Mouse (Mus musculus): Measurements from ENCODE around the gene Rps11. TPM values are rescaled to one million over a fixed set of nuclear protein-coding genes. Genes with fewer than 3 reads are reported as not detected.

Gene Rps11
- polyA plus RNA-seq (2015; fragmentation: Nextera tagmentation; extraction: Ambion mirVana): 1,079 and 1,156 TPM in 2 replicates

GRCm38 (mm10) chr7:45124224-45125143 is at the start of gene Rps11:
TSS of gene Rps11 (minus strand) at chr7:45124439.

GRCm38 (mm10) chr7:45163735-45164490 is 39.7 kb upstream of the Rps11 start, which contains the start of gene Slc17a7:
TSS of gene Slc17a7 (plus strand) at chr7:45163949.

GRCm38 (mm10) chr7:45154096-45154992 is 30.1 kb upstream of the Rps11 start, which contains the start of the genes Pih1d1 and Aldh16a1:
TSS of gene Pih1d1 (plus strand) at chr7:45154303.
TSS of gene Aldh16a1 (minus strand) at chr7:45154584.

GRCm38 (mm10) chr7:45135993-45136567 is 11.8 kb upstream of the Rps11 start, which contains the start of the genes Gm45713 and Flt3l:
TSS of gene Gm45713 (minus strand) at chr7:45136231.
TSS of gene Flt3l (minus strand) at chr7:45136432.

GRCm38 (mm10) chr7:45128624-45129246 is 4.5 kb upstream of the Rps11 start, which contains the start of gene Rpl13a:
TSS of gene Rpl13a (minus strand) at chr7:45128761.

GRCm38 (mm10) chr7:45103652-45104180 is 20.5 kb downstream of the Rps11 start, which contains the start of gene Fcgrt:
TSS of gene Fcgrt (minus strand) at chr7:45103851.

GRCm38 (mm10) chr7:45092048-45092447 is 32.2 kb downstream of the Rps11 start, which contains the start of gene Rcn3:
TSS of gene Rcn3 (minus strand) at chr7:45092221.

MicroRNA genes within 50 kb of the gene (microRNA counts, 519-probe panel; counts per million panel counts)
- 3,260 counts per million, percentile 53 among the panel's probes with 10 or more counts for microRNA mmu-miR-150

Small RNAs within 50 kb of the gene (microRNA-seq; reads per million reads assigned to microRNA genes)
- gene Mir150 (67.4 reads per million, percentile 43 among the genes with 10 or more reads in this experiment), gene Mir5121 (20.4 reads per million, percentile 28 among the genes with 10 or more reads in this experiment), gene Mir7055 (not detected)

Other genes with a start within 250 kb of the Rps11 start
- gene Med25, start 231.7 kb downstream of the Rps11 start, polyA plus RNA-seq (2015; fragmentation: Nextera tagmentation; extraction: Ambion mirVana): 56.3 and 58.9 TPM in 2 replicates
- gene Fuz, start 228.4 kb downstream of the Rps11 start, polyA plus RNA-seq (2015; fragmentation: Nextera tagmentation; extraction: Ambion mirVana): 27.5 and 29.3 TPM in 2 replicates
- gene Ap2a1, start 194.9 kb downstream of the Rps11 start, polyA plus RNA-seq (2015; fragmentation: Nextera tagmentation; extraction: Ambion mirVana): 32.3 and 40.8 TPM in 2 replicates
- gene Tsks, start 181.2 kb downstream of the Rps11 start, polyA plus RNA-seq (2015; fragmentation: Nextera tagmentation; extraction: Ambion mirVana): 0.23 and 0.39 TPM in 2 replicates
- gene Cpt1c, start 149.6 kb downstream of the Rps11 start, polyA plus RNA-seq (2015; fragmentation: Nextera tagmentation; extraction: Ambion mirVana): 10.1 and 10.3 TPM in 2 replicates
- 237 and 244 TPM in 2 replicates for gene Prmt1, start 137.9 kb downstream of the Rps11 start, polyA plus RNA-seq (2015; fragmentation: Nextera tagmentation; extraction: Ambion mirVana)
- gene Irf3, start 126.8 kb downstream of the Rps11 start, polyA plus RNA-seq (2015; fragmentation: Nextera tagmentation; extraction: Ambion mirVana): 52.3 and 56.8 TPM in 2 replicates
- 31.9 and 33.3 TPM in 2 replicates for gene Bcl2l12, start 125.7 kb downstream of the Rps11 start, polyA plus RNA-seq (2015; fragmentation: Nextera tagmentation; extraction: Ambion mirVana)
- 22.9 and 24.6 TPM in 2 replicates for gene Scaf1, start 108.1 kb downstream of the Rps11 start, polyA plus RNA-seq (2015; fragmentation: Nextera tagmentation; extraction: Ambion mirVana)
- gene Rras, start 106.5 kb downstream of the Rps11 start, polyA plus RNA-seq (2015; fragmentation: Nextera tagmentation; extraction: Ambion mirVana): 342 and 359 TPM in 2 replicates
- gene Prr12, start 71.6 kb downstream of the Rps11 start, polyA plus RNA-seq (2015; fragmentation: Nextera tagmentation; extraction: Ambion mirVana): 4.3 and 5.6 TPM in 2 replicates
- gene Nosip, start 62.0 kb downstream of the Rps11 start, polyA plus RNA-seq (2015; fragmentation: Nextera tagmentation; extraction: Ambion mirVana): 33.7 and 38.6 TPM in 2 replicates
- 22.6 and 23.4 TPM in 2 replicates for gene Prrg2, start 61.8 kb downstream of the Rps11 start, polyA plus RNA-seq (2015; fragmentation: Nextera tagmentation; extraction: Ambion mirVana)
- 345 and 360 TPM in 2 replicates for gene Rcn3, start 32.2 kb downstream of the Rps11 start, polyA plus RNA-seq (2015; fragmentation: Nextera tagmentation; extraction: Ambion mirVana)
- 134 and 152 TPM in 2 replicates for gene Fcgrt, start 20.6 kb downstream of the Rps11 start, polyA plus RNA-seq (2015; fragmentation: Nextera tagmentation; extraction: Ambion mirVana)
- 1,221 and 1,252 TPM in 2 replicates for gene Rpl13a, start 4.3 kb upstream of the Rps11 start, polyA plus RNA-seq (2015; fragmentation: Nextera tagmentation; extraction: Ambion mirVana)
- gene Gm45713, start 11.8 kb upstream of the Rps11 start, polyA plus RNA-seq (2015; fragmentation: Nextera tagmentation; extraction: Ambion mirVana): 0.22 and 0.60 TPM in 2 replicates
- 3.5 and 4.9 TPM in 2 replicates for gene Flt3l, start 12.0 kb upstream of the Rps11 start, polyA plus RNA-seq (2015; fragmentation: Nextera tagmentation; extraction: Ambion mirVana)
- 52.0 and 54.3 TPM in 2 replicates for gene Pih1d1, start 29.9 kb upstream of the Rps11 start, polyA plus RNA-seq (2015; fragmentation: Nextera tagmentation; extraction: Ambion mirVana)
- gene Aldh16a1, start 30.1 kb upstream of the Rps11 start, polyA plus RNA-seq (2015; fragmentation: Nextera tagmentation; extraction: Ambion mirVana): 19.3 and 21.1 TPM in 2 replicates
- 0.08 TPM in 1 of 2 replicates, not detected in the other for gene Slc17a7, start 39.5 kb upstream of the Rps11 start, polyA plus RNA-seq (2015; fragmentation: Nextera tagmentation; extraction: Ambion mirVana)
- gene Gfy, start 55.1 kb upstream of the Rps11 start, polyA plus RNA-seq (2015; fragmentation: Nextera tagmentation; extraction: Ambion mirVana): not detected in 2 replicates
- not detected in 2 replicates for gene Pth2, start 56.6 kb upstream of the Rps11 start, polyA plus RNA-seq (2015; fragmentation: Nextera tagmentation; extraction: Ambion mirVana)
- 0.26 and 0.35 TPM in 2 replicates for gene Ccdc155, start 80.5 kb upstream of the Rps11 start, polyA plus RNA-seq (2015; fragmentation: Nextera tagmentation; extraction: Ambion mirVana)
- 13.9 and 16.5 TPM in 2 replicates for gene Dkkl1, start 87.7 kb upstream of the Rps11 start, polyA plus RNA-seq (2015; fragmentation: Nextera tagmentation; extraction: Ambion mirVana)
- gene Tead2, start 91.3 kb upstream of the Rps11 start, polyA plus RNA-seq (2015; fragmentation: Nextera tagmentation; extraction: Ambion mirVana): 39.4 and 41.4 TPM in 2 replicates
- gene Cd37, start 114.7 kb upstream of the Rps11 start, polyA plus RNA-seq (2015; fragmentation: Nextera tagmentation; extraction: Ambion mirVana): 4.2 and 18.7 TPM in 2 replicates
- gene Slc6a16, start 116.6 kb upstream of the Rps11 start, polyA plus RNA-seq (2015; fragmentation: Nextera tagmentation; extraction: Ambion mirVana): not detected in 2 replicates
- not detected in 2 replicates for gene Slc6a21, start 153.1 kb upstream of the Rps11 start, polyA plus RNA-seq (2015; fragmentation: Nextera tagmentation; extraction: Ambion mirVana)
- 17.6 and 18.0 TPM in 2 replicates for gene Trpm4, start 209.3 kb upstream of the Rps11 start, polyA plus RNA-seq (2015; fragmentation: Nextera tagmentation; extraction: Ambion mirVana)
- 0.17 and 0.27 TPM in 2 replicates for gene Hrc, start 210.9 kb upstream of the Rps11 start, polyA plus RNA-seq (2015; fragmentation: Nextera tagmentation; extraction: Ambion mirVana)
- gene Ppfia3, start 242.6 kb upstream of the Rps11 start, polyA plus RNA-seq (2015; fragmentation: Nextera tagmentation; extraction: Ambion mirVana): 0.91 and 2.1 TPM in 2 replicates
- 23.4 and 26.6 TPM in 2 replicates for gene Lin7b, start 246.1 kb upstream of the Rps11 start, polyA plus RNA-seq (2015; fragmentation: Nextera tagmentation; extraction: Ambion mirVana)

Measured in urinary bladder, postnatal 0 days (tissue).